Mouse (Mus musculus) heart, adult 2 months (tissue): ENCODE results near the gene Fgfr2.

Experiments used
- CTCF ChIP-seq: fragments of 200-600 bp; IDR thresholded peaks from 2 replicates; pipeline ENCODE4 v1.8.1; 2022; ENCODE audit warnings: antibody characterized with exemption, mild to moderate bottlenecking, moderate library complexity
- EP300 ChIP-seq: fragments of 200-500 bp; IDR thresholded peaks from 2 replicates; pipeline ENCODE4 v1.6.1; 2011; ENCODE audit warnings: low read depth, low read length, control low read depth; ENCODE audit not compliant: insufficient read depth
- POLR2A ChIP-seq: fragments of 200-500 bp; IDR thresholded peaks from 2 replicates; pipeline ENCODE4 v1.6.1; 2011; ENCODE audit warnings: mild to moderate bottlenecking, low read depth, low read length, control low read depth; ENCODE audit not compliant: insufficient read depth

- TF ChIP-seq CTCF (no peak), POLR2A (no peak), EP300 (no peak)
Observed at GRCm38 (mm10) chr7:132675922-132676321, 447.2 kb downstream of the Fgfr2 start.
